Mouse (Mus musculus): ENCODE results near the gene Rps16.

DNA sequence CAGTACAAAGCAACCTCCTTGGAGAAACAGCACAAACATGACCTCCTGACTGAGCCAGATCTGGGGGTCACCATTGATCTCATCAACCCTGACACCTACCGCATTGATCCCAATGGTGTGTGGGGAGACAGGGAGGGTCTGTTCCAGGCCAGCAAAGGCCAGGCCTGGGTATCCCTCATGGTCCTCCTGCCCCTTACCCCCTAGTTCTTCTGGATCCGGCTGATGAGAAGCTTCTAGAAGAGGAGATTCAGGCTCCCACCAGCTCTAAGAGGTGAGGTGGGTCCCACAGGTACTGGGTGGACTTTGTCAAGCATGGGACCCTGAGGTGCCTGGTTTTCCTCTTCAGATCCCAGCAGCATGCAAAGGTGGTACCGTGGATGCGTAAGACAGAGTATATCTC, 45.0 kb downstream of the Rps16 start:
- no peak for TF ChIP-seq EP300 (IDR thresholded peaks at IDR 0.05)
- TF ChIP-seq CTCF (IDR thresholded peaks at IDR 0.05): no peak

Measured in lung, postnatal 0 days (tissue).